Mouse (Mus musculus): ENCODE results near the gene Mef2d.

- peak; percentile 54 for TF ChIP-seq CTCF (IDR thresholded peaks at IDR 0.05; ENCODE audit: low read depth)
- peak; percentile 38; the same call in 1 of the 2 replicates for TF ChIP-seq EP300 (IDR thresholded peaks at IDR 0.05; ENCODE audit: low read depth)
Observed at GRCm38 (mm10) chr3:88141787-88142523, at the start of gene Mef2d.

All from liver, embryonic 14.5 days (tissue).